Mouse (Mus musculus): Measurements from ENCODE around the gene Gm27029. TPM values are rescaled to one million over a fixed set of nuclear protein-coding genes. Genes with fewer than 3 reads are reported as not detected.
A peak's percentile ranks its signal among the peaks of the same experiment; 100 is the strongest.

Gm27029 gene
- polyA plus RNA-seq, 1 experiment from 2014 or later = 7.6 TPM

GRCm38 (mm10) chr11:101465869-101466551 lies 41.4 kb upstream of the Gm27029 start, which contains the start of gene Vat1:
TSS of gene Vat1 (minus strand) at chr11:101466230.
- TF ChIP-seq CTCF (IDR thresholded peaks at IDR 0.05) = no peak
- H3K27me3 ChIP-seq = no peaks in the 10 kb centered on the region
- ChIA-PET POLR2A (interaction anchor here (1.2 to 2.5 kb wide), 3 partner anchors 11 to 53 kb away, joined by 3 to 8 read pairs (median 6); no protein-coding TSS in a partner anchor), CTCF (interaction anchor here (1.2 kb wide), 2 partner anchors 50 to 89 kb away, joined by 3 to 4 read pairs; no protein-coding TSS in a partner anchor)
- in situ Hi-C loops (cut with MboI; ENCODE audit: low pct_unique_long_range_greater_than_20kb) = loop anchor here (5.0 kb wide), 1 partner anchor 96 kb away; no protein-coding TSS in a partner anchor
- peak; percentile 22 for ATAC-seq
- DNase-seq (ENCODE audit: low read depth, low spot score) = no peak

GRCm38 (mm10) chr11:101465101-101465868 lies 40.7 kb upstream of the Gm27029 start:
- ATAC-seq (peak; percentile 23), DNase-seq (ENCODE audit: low read depth, low spot score) (no peak)
- CTCF ChIA-PET = interaction anchor here (1.2 kb wide), 1 partner anchor 106 kb away, joined by 3 read pairs; no protein-coding TSS in a partner anchor
- H3K27me3 ChIP-seq = no peaks in the 10 kb centered on the region
- in situ Hi-C loops (cut with MboI; ENCODE audit: low pct_unique_long_range_greater_than_20kb) = loop anchor here (5.0 kb wide), 1 partner anchor 97 kb away; no protein-coding TSS in a partner anchor
- POLR2A ChIA-PET = interaction anchor here (0.7 to 2.5 kb wide), 4 partner anchors 11 to 142 kb away, joined by 3 to 8 read pairs (median 4); partner anchors contain the start of gene Ifi35
- TF ChIP-seq CTCF (IDR thresholded peaks at IDR 0.05) = no peak

GRCm38 (mm10) chr11:101464211-101465100 lies 39.9 kb upstream of the Gm27029 start, which contains the start of gene Rnd2:
TSS of gene Rnd2 (plus strand) at chr11:101464999.
- no peak for TF ChIP-seq CTCF (IDR thresholded peaks at IDR 0.05)
- ChIA-PET POLR2A (interaction anchor here (0.7 to 2.5 kb wide), 4 partner anchors 10 to 142 kb away, joined by 3 to 8 read pairs (median 4); partner anchors contain the start of gene Ifi35), CTCF (interaction anchor here (1.2 kb wide), 1 partner anchor 107 kb away, joined by 3 read pairs; no protein-coding TSS in a partner anchor)
- ATAC-seq = no peak
- in situ Hi-C loops (cut with MboI; ENCODE audit: low pct_unique_long_range_greater_than_20kb) = loop anchor here (5.0 kb wide), 1 partner anchor 98 kb away; no protein-coding TSS in a partner anchor
- H3K27me3 ChIP-seq = no peaks in the 10 kb centered on the region
- no peak for DNase-seq (ENCODE audit: low read depth, low spot score)

GRCm38 (mm10) chr11:101462583-101463440 lies 38.2 kb upstream of the Gm27029 start:
- ATAC-seq (no peak), DNase-seq (ENCODE audit: low read depth, low spot score) (no peak)
- ChIA-PET POLR2A (interaction anchor here (0.6 to 0.9 kb wide), 2 partner anchors 19 to 39 kb away, joined by 3 read pairs; no protein-coding TSS in a partner anchor), CTCF (interaction anchor here (1.4 kb wide), 1 partner anchor 8 kb away, joined by 4 read pairs; no protein-coding TSS in a partner anchor)
- TF ChIP-seq CTCF (IDR thresholded peaks at IDR 0.05) = no peak
- H3K27me3 ChIP-seq = no peaks in the 10 kb centered on the region
- in situ Hi-C loops (cut with MboI; ENCODE audit: low pct_unique_long_range_greater_than_20kb) = no loop called here

GRCm38 (mm10) chr11:101462141-101462540 lies 37.5 kb upstream of the Gm27029 start:
- no peak for ATAC-seq
- TF ChIP-seq CTCF (IDR thresholded peaks at IDR 0.05) = no peak
- DNase-seq (ENCODE audit: low read depth, low spot score) = no peak
- no peaks in the 10 kb centered on the region for H3K27me3 ChIP-seq
- in situ Hi-C loops (cut with MboI; ENCODE audit: low pct_unique_long_range_greater_than_20kb) = no loop called here
- ChIA-PET CTCF (no interaction called here), POLR2A (no interaction called here)

- POLR2A ChIA-PET = no interaction called here
- no peak for TF ChIP-seq CTCF (IDR thresholded peaks at IDR 0.05)
- in situ Hi-C loops (cut with MboI; ENCODE audit: low pct_unique_long_range_greater_than_20kb) = no loop called here
- CTCF ChIA-PET = no interaction called here
- no peak for ATAC-seq
- no peak for DNase-seq (ENCODE audit: low read depth, low spot score)
- no peaks in the 10 kb centered on the region for H3K27me3 ChIP-seq
Measured at GRCm38 (mm10) chr11:101460321-101460720, 35.7 kb upstream of the Gm27029 start.

- POLR2A ChIA-PET = no interaction called here
- in situ Hi-C loops (cut with MboI; ENCODE audit: low pct_unique_long_range_greater_than_20kb) = no loop called here
- ATAC-seq (no peak), DNase-seq (ENCODE audit: low read depth, low spot score) (no peak)
- CTCF ChIA-PET = interaction anchor here (0.9 kb wide), 1 partner anchor 10 kb away, joined by 3 read pairs; no protein-coding TSS in a partner anchor
- no peaks in the 10 kb centered on the region for H3K27me3 ChIP-seq
- no peak for TF ChIP-seq CTCF (IDR thresholded peaks at IDR 0.05)
Measured at GRCm38 (mm10) chr11:101459716-101460115, 35.1 kb upstream of the Gm27029 start.

GRCm38 (mm10) chr11:101458217-101458616 lies 33.6 kb upstream of the Gm27029 start:
- ATAC-seq (no peak), DNase-seq (ENCODE audit: low read depth, low spot score) (no peak)
- TF ChIP-seq CTCF (IDR thresholded peaks at IDR 0.05) = no peak
- no peaks in the 10 kb centered on the region for H3K27me3 ChIP-seq
- ChIA-PET POLR2A (no interaction called here), CTCF (no interaction called here)
- in situ Hi-C loops (cut with MboI; ENCODE audit: low pct_unique_long_range_greater_than_20kb) = no loop called here

GRCm38 (mm10) chr11:101457631-101458030 lies 33.0 kb upstream of the Gm27029 start:
- ATAC-seq (no peak), DNase-seq (ENCODE audit: low read depth, low spot score) (no peak)
- no peaks in the 10 kb centered on the region for H3K27me3 ChIP-seq
- POLR2A ChIA-PET = no interaction called here
- CTCF ChIA-PET = interaction anchor here (1.4 kb wide), 1 partner anchor 16 kb away, joined by 3 read pairs; the partner anchor contains the start of gene Rpl27
- in situ Hi-C loops (cut with MboI; ENCODE audit: low pct_unique_long_range_greater_than_20kb) = no loop called here
- no peak for TF ChIP-seq CTCF (IDR thresholded peaks at IDR 0.05)
